Mouse (Mus musculus) liver, embryonic 14.5 days (tissue): Measurements from ENCODE around the gene Rph3al.

ENCODE experiments used
- CTCF ChIP-seq: IDR thresholded peaks from 2 replicates; pipeline ENCODE4 v1.5.1; 2016; ENCODE audit warnings: antibody characterized with exemption, low read depth, control low read depth
- EP300 ChIP-seq: IDR thresholded peaks from 2 replicates; pipeline ENCODE4 v1.6.1; 2016; ENCODE audit warnings: antibody characterized with exemption, low read depth

GRCm38 (mm10) chr11:75807486-75807885 is 130.7 kb downstream of the Rph3al start:
- TF ChIP-seq EP300: no peak
- TF ChIP-seq CTCF: no peak
